Mouse (Mus musculus) intestine, embryonic 16.5 days (tissue): Measurements from ENCODE around the gene Stra6. TPM values are rescaled to one million over a fixed set of nuclear protein-coding genes. Genes with fewer than 3 reads are reported as not detected.
A peak's percentile ranks its signal among the peaks of the same experiment; 100 is the strongest.

Experiments
- ATAC-seq: fragments of 200-750 bp; cut with Nextera tagmentation; 2 replicates; pipeline ENCODE4 v1.8.0; 2017; ENCODE audit warnings: moderate TSS enrichment, moderate library complexity
- H3K27ac ChIP-seq: fragments of 300-500 bp; sonication (generic); 2 replicates; pipeline ENCODE4 v1.5.1; 2014; ENCODE audit warnings: mild to moderate bottlenecking, low read length
- H3K27me3 ChIP-seq: fragments of 300-500 bp; sonication (generic); replicated peaks from 2 replicates; pipeline ENCODE4 v1.6.1; 2014; ENCODE audit warnings: low read length, control low read depth, mixed read lengths; ENCODE audit not compliant: control insufficient read depth, insufficient read depth
- H3K36me3 ChIP-seq: fragments of 300-500 bp; sonication (generic); 2 replicates; pipeline ENCODE4 v1.6.1; 2014; ENCODE audit warnings: low read length, control low read depth; ENCODE audit not compliant: control insufficient read depth, insufficient read depth
- H3K4me1 ChIP-seq: fragments of 300-500 bp; sonication (generic); 2 replicates; pipeline ENCODE4 v1.6.1; 2014; ENCODE audit warnings: low read length, control low read depth, mixed read lengths; ENCODE audit not compliant: control insufficient read depth, insufficient read depth
- H3K4me2 ChIP-seq: fragments of 300-500 bp; sonication (generic); 2 replicates; pipeline ENCODE4 v1.6.1; 2014; ENCODE audit warnings: low read depth, low read length, control low read depth
- H3K4me3 ChIP-seq: fragments of 300-500 bp; sonication (generic); 2 replicates; pipeline ENCODE4 v1.5.1; 2014; ENCODE audit warnings: mild to moderate bottlenecking, low read length
- H3K9ac ChIP-seq: fragments of 300-500 bp; sonication (generic); 2 replicates; pipeline ENCODE4 v1.6.1; 2014; ENCODE audit warnings: low read depth, low read length
- H3K9me3 ChIP-seq: fragments of 300-500 bp; sonication (generic); 2 replicates; pipeline ENCODE4 v1.6.1; 2016; ENCODE audit warnings: low read length, control low read depth; ENCODE audit not compliant: control insufficient read depth
- WGBS: fragments of 180-500 bp; shearing (Covaris S2); extraction: QIAGEN DNeasy Blood & Tissue Kit; methylation state at CpG from one replicate; pipeline ENCODE4 v1.1.7; 2014; 5-methylcytosine and 5-hydroxymethylcytosine counted together
- polyA plus RNA-seq: library from polyadenylated mRNA; unstranded; fragments of >200 nt; fragmentation: Nextera tagmentation; extraction: Ambion mirVana; gene quantifications from 2 replicates; pipeline ENCODE4 v1.2.1, GENCODE M21; 2015

Stra6 gene
- polyA plus RNA-seq, 1 experiment from 2014 or later, result 2.6 TPM

DNA sequence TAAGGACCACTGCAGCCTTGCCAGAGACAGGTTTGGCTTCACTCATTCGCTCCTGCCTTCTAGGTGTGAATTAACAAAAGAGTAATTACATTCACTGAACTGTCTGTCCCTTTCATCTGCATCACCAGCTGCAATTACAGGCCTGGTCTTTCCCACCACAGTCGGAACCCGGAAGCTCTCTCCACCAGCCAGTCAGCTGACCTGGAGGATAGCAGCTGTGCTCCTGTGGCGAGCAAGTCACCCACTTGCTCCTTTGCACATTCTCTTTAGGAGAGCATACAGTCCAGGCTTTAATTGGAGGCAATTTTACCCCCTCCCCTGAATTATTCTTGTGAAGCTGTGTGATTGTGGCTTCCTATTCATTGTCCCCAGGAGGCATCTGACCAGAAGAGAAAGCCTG, 17.9 kb upstream of the Stra6 start:
- no peak overlapping the region for H3K27ac ChIP-seq
- no peak overlapping the region for H3K4me3 ChIP-seq
- H3K36me3 ChIP-seq, result no peaks in the 10 kb centered on the region
- no peaks in the 10 kb centered on the region for H3K9me3 ChIP-seq
- H3K4me1 ChIP-seq, result peaks cover 6% of the 10 kb centered on the region
- H3K9ac ChIP-seq, result no peak overlapping the region
- WGBS, result 35% methylated on average over 4 of the region's 4 CpGs
- H3K27me3 ChIP-seq, result no peaks in the 10 kb centered on the region
- no peak overlapping the region for H3K4me2 ChIP-seq
- ATAC-seq, result no peak

DNA sequence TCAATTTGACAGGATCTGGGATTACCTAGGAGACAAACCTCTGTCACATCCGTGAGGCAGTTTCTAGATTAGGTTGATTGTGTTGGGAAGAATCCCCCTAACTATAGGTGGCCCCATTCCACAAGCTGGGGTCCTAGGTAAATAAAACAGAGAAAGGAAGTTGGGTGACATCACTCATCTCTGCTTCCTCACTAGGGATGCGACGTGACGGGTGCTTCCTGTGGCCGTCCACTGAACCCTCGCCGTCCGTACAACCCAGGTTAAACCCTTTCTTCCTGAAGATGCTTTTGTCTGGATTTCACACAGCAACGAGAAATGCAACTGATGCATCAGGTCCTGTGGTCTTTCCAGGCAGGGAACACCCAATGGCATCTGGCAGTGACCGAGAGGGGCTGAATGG, 16.5 kb upstream of the Stra6 start:
- no peak for ATAC-seq
- 62% methylated on average over 10 of the region's 10 CpGs for WGBS

DNA sequence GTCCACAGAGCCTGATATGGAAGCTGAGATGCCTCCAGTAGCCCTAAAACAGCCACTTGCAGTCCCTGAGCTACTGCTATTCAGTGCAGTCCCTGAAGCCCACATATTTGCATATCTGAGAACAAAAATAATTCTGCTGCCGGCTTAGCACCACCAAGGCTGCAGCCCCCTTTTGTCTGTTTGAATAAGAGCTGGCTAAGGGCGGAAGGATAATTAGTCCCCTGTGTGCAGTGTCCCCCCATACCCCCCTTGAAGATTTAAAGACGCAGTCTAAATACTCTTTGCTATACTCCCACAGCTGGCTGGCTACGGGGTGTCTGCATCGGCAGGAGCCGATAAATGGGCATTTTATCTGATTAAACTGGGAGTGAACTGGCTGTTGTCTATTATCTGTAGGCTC, 15.0 kb upstream of the Stra6 start:
- Histone ChIP-seq H3K9ac (no peak overlapping the region), H3K4me2 (no peak overlapping the region), H3K4me3 (no peak overlapping the region), H3K27ac (no peak overlapping the region), H3K9me3 (no peaks in the 10 kb centered on the region), H3K4me1 (peaks cover 4% of the 10 kb centered on the region; the same call in 1 of the 2 replicates), H3K27me3 (no peaks in the 10 kb centered on the region), H3K36me3 (no peaks in the 10 kb centered on the region)
- ATAC-seq, result no peak
- WGBS, result 27% methylated on average over 6 of the region's 6 CpGs

More for the DNA sequence above, 16.5 kb upstream of the Stra6 start:
- Histone ChIP-seq H3K36me3 (no peaks in the 10 kb centered on the region), H3K4me1 (peaks cover 6% of the 10 kb centered on the region), H3K9ac (no peak overlapping the region), H3K27me3 (no peaks in the 10 kb centered on the region), H3K27ac (no peak overlapping the region), H3K9me3 (no peaks in the 10 kb centered on the region), H3K4me3 (no peak overlapping the region), H3K4me2 (no peak overlapping the region)

DNA sequence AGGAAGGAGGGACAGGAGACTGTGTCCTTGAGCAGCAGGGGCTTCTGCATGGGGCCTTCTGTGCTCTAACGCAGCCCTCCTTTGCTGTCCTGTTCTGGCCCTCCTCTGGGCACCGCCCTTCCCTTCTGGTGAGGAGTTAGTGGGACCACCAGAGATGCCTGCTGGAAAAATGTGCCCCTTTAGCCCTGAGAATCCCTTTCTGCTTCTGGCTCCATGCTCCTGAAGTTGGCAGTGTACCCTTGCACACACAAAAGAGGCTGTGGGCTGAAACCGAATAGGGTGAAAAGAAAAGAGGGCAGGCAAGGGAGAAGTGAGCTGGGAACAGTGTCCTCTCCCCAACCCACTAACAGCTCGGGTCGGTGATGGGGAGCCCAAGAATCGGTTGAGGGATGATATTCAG, 14.4 kb upstream of the Stra6 start:
- ATAC-seq, result no peak
- Histone ChIP-seq H3K36me3 (no peaks in the 10 kb centered on the region), H3K4me1 (peaks cover 4% of the 10 kb centered on the region; the same call in 1 of the 2 replicates), H3K4me3 (no peak overlapping the region), H3K27me3 (no peaks in the 10 kb centered on the region), H3K9me3 (no peaks in the 10 kb centered on the region), H3K27ac (no peak overlapping the region), H3K9ac (no peak overlapping the region), H3K4me2 (no peak overlapping the region)
- WGBS, result 62% methylated on average over 6 of the region's 6 CpGs

DNA sequence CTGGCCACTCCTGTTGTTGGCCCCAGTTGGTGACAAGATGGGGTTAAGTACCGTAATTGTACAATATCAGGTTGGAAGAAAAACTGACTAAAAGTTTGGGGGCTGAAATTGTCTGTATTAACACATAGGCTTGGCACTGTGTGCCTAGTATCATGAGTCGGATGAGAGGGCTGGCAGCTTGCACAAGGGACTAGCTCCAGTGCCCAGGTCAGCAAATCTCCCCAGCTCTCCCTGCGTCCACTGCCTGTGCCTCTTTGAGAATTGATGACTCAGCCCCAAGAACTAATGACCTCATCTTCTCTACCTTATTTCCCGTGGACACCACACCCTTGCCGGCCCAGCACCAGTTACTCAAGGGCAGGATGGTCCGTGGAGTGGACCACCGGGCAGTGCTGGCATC, 13.7 kb upstream of the Stra6 start:
- 66% methylated on average over 7 of the region's 7 CpGs for WGBS
- ATAC-seq, result no peak
- Histone ChIP-seq H3K9ac (no peak overlapping the region), H3K9me3 (no peaks in the 10 kb centered on the region), H3K4me1 (peaks cover 3% of the 10 kb centered on the region; the same call in 1 of the 2 replicates), H3K36me3 (no peaks in the 10 kb centered on the region), H3K27me3 (no peaks in the 10 kb centered on the region), H3K4me2 (no peak overlapping the region), H3K27ac (no peak overlapping the region), H3K4me3 (no peak overlapping the region)

DNA sequence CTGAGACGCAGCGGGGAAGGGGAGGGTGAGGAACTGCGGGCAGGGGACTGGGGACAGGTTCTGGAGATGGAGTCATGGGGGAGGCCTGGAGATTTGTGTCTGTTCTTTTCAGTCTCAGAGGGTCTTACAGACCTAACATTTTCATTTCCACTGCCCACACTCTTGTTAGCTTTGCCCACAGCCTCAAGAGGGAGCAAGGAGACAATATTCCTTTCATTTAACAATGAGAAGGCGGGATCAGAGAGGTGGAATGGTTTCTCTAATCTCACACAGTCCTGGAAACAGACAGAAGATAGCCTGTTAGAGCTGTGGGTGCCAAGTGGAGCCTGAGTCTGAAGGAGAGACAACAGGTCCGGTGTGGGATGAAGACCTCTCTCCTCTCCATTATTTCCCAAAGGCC, 11.7 kb upstream of the Stra6 start:
- Histone ChIP-seq H3K4me1 (no peaks in the 10 kb centered on the region), H3K4me3 (no peak overlapping the region), H3K27ac (no peak overlapping the region), H3K36me3 (no peaks in the 10 kb centered on the region), H3K27me3 (no peaks in the 10 kb centered on the region), H3K9me3 (no peaks in the 10 kb centered on the region), H3K4me2 (no peak overlapping the region), H3K9ac (no peak overlapping the region)
- WGBS, result 30% methylated on average over 5 of the region's 5 CpGs
- ATAC-seq, result no peak

DNA sequence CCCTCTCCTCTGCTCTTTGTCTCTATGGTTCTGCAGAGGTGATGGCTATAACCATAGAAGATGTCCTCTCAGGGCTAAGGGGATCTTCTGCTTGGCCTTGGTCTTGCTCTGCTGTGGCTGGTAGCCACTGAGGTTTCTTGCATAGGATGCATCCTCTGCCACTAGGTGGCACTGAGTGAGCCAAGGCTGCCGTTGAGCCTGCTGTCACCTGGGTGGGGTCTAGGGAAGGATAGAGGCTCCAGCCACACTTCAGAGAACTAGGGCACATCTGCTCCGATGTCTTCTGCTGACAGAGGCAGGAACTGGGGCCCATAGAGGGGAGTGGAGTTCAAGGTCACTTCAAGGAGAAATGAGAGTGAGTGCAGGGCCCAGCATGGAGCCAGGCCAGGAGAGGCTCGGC, 10.5 kb upstream of the Stra6 start:
- WGBS, result 23% methylated on average over 3 of the region's 3 CpGs
- peak; percentile 28; the same call in 1 of the 2 replicates for ATAC-seq
- no peaks in the 10 kb centered on the region for H3K27me3 ChIP-seq

DNA sequence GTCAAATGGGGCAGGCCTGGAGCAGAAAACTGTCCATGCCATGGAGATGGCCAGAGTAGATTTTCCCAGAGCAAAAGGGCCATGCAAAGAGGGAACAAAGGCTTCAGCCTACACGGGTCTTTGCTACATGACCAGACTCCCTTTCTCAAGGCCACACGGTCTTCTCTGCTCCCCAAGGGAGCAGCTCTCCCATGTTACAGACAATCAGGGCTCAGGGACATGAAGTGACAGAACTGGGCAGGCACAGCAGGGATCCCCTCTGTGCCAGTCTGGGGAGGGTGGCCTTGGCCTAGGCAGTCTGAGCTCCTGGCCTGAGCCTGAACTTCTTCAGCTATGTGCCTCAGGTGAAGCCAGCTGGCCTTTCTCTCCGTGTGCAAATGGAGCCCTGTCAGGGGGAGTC, 10.0 kb upstream of the Stra6 start:
- Histone ChIP-seq H3K9me3 (no peaks in the 10 kb centered on the region), H3K27ac (no peak overlapping the region)
- no peak for ATAC-seq

More for the DNA sequence above, 10.5 kb upstream of the Stra6 start:
- no peak overlapping the region for H3K27ac ChIP-seq
- no peaks in the 10 kb centered on the region for H3K9me3 ChIP-seq
- no peak overlapping the region for H3K9ac ChIP-seq
- no peaks in the 10 kb centered on the region for H3K36me3 ChIP-seq
- no peaks in the 10 kb centered on the region for H3K4me1 ChIP-seq
- no peak overlapping the region for H3K4me2 ChIP-seq
- no peak overlapping the region for H3K4me3 ChIP-seq

DNA sequence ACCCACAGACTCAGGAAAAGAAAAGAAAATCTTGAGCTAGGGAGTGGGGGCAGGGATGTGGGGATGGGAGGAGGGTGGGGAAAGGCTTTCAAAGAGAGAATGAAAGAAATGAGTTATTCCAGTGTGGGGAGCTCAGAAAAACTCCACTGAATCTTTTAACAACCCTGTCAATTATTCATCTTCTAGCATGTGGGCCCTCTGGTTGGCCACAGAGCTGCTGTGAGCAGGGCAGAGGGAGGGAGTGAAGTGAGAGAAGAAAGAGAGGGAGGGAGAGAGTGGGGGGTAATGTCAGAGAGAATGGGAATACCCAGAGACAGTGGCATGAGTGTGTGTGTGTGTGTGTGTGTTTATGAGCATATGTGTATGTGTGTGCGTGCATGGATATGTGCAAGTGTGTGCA, 9.6 kb upstream of the Stra6 start:
- WGBS, result 100% methylated on average over 1 of the region's 1 CpGs
- Histone ChIP-seq H3K27me3 (no peaks in the 10 kb centered on the region), H3K36me3 (no peaks in the 10 kb centered on the region), H3K9me3 (no peaks in the 10 kb centered on the region), H3K4me3 (no peak overlapping the region), H3K27ac (no peak overlapping the region), H3K4me1 (no peaks in the 10 kb centered on the region), H3K4me2 (no peak overlapping the region), H3K9ac (no peak overlapping the region)
- no peak for ATAC-seq

More for the DNA sequence above, 10.0 kb upstream of the Stra6 start:
- no peak overlapping the region for H3K9ac ChIP-seq
- WGBS, result 55% methylated on average over 3 of the region's 3 CpGs
- H3K36me3 ChIP-seq, result no peaks in the 10 kb centered on the region
- H3K4me3 ChIP-seq, result no peak overlapping the region
- H3K4me2 ChIP-seq, result no peak overlapping the region
- H3K4me1 ChIP-seq, result no peaks in the 10 kb centered on the region
- no peaks in the 10 kb centered on the region for H3K27me3 ChIP-seq

DNA sequence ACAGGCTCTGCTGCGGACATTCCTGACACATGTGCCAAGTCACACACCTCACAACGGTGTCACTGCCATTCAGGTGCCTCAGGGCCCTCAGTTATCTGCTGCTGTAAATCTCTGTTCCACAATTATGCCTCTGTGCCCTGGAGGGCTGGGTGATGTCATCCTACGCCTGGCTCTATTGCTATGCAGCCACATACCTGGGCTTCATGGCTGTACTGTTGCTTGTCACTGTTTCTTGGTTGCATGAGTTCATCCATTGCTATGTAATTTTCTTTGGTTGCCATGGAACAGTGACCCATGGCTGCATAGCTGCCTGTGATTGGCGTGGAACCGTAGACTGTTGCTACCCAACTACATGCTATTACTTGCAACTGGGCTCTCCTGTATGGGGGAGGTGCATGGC, 7.9 kb upstream of the Stra6 start:
- Histone ChIP-seq H3K36me3 (no peaks in the 10 kb centered on the region), H3K27ac (no peak overlapping the region), H3K4me1 (no peaks in the 10 kb centered on the region), H3K9ac (no peak overlapping the region), H3K4me3 (no peak overlapping the region), H3K27me3 (no peaks in the 10 kb centered on the region), H3K4me2 (no peak overlapping the region), H3K9me3 (no peaks in the 10 kb centered on the region)
- 66% methylated on average over 5 of the region's 5 CpGs for WGBS
- peak; percentile 42; the same call in 1 of the 2 replicates for ATAC-seq
